Mouse (Mus musculus) neutrophil, adult 59 days (primary cell): Measurements from ENCODE around the gene Gm4559. TPM values are rescaled to one million over a fixed set of nuclear protein-coding genes. Genes with fewer than 3 reads are reported as not detected.

Experiments
- total RNA-seq, 2 experiments: library from RNA; stranded (reverse); gene quantifications; 1 replicate in 1 of 2; 2 replicates in 1 of 2; pipeline ENCODE4 v1.2.4; 2023

The Gm4559 gene
- not detected for total RNA-seq

DNA sequence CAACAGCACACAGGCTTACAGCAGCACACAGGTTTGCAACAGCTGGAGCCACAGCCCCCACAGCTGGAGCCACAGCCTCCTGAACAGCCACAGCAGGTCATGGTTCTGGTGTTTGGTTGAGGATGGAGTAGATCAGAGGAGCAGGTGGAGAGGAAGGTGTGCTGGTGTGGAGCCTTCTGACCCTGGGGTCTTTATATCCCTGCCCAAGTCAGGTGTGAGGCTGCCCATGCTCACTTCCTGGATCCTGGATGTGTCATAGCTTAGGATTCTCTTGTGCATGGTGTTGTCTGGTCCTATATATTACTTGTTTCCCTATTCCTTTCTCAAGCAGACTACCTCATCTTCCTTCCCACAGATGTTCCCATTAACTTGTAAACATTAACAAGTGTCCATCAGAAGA is at the start of gene Gm4559:
Gene Gm4559 (minus strand): TSS at position 101 of the 400 bp plus-strand sequence.

DNA sequence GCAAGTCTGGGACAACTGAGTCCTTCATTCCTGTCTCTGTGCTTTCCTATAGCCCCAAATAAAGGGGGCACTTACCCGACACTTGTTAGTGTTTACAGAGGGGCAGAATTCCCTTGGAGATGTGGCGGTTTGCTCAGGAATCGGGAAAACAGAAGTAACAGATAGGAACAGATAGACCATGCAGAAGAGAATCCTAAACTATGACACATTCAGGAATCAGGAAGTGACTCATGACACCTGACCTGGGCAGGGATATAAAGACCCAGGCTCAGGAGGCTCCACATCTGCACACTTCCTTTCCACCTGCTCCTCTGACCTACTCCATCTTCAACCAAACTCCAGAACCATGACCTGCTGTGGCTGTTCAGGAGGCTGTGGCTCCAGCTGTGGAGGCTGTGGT is 29.1 kb upstream of the Gm4559 start, which contains the start of gene Krtap5-4:
Gene Krtap5-4 (plus strand): TSS at position 301 of the 400 bp plus-strand sequence.

DNA sequence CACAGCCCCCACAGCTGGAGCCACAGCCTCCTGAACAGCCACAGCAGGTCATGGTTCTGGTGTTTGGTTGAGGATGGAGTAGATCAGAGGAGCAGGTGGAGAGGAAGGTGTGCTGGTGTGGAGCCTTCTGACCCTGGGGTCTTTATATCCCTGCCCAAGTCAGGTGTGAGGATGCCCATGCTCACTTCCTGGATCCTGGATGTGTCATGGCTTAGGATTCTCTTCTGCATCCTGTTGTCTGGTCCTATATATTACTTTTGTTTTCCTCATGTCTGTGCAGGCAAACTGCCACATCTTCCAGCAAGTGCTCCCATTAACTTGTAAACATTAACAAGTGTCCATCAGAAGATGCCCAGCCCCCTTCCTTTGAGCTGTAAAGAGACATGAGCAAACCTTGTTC is 22.9 kb upstream of the Gm4559 start, which contains the start of gene Krtap5-1:
Gene Krtap5-1 (minus strand): TSS at position 101 of the 400 bp plus-strand sequence.

DNA sequence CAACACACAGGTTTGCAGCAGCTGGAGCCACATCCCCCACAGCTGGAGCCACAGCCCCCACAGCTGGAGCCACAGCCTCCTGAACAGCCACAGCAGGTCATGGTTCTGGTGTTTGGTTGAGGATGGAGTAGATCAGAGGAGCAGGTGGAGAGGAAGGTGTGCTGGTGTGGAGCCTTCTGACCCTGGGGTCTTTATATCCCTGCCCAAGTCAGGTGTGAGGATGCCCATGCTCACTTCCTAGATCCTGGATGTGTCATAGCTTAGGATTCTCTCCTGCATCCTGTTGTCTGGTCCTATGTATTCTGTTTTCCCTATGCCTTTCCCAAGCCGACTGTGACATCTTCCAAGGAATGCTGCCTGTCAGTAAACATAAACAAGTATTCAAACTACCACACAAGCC is 15.9 kb downstream of the Gm4559 start, which contains the start of gene Gm2431:
Gene Gm2431 (minus strand): TSS at position 101 of the 400 bp plus-strand sequence.

DNA sequence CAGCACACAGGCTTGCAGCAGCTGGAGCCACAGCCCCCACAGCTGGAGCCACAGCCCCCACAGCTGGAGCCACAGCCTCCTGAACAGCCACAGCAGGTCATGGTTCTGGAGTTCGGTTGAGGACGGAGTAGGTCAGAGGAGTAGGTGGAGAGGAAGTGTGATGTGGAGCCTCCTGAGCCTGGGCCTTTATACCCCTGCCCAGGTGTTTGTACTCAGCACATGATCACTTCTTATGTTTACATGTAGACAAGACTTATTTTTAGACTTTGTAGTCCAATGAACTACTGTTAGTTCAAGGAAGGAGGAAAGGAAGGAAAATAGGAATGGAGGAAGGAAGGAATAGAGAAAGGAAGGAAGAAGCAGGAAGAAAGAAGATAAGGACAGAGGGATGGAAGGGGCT is 33.2 kb downstream of the Gm4559 start, which contains the start of gene Gm40460:
Gene Gm40460 (minus strand): TSS at position 101 of the 400 bp plus-strand sequence.

DNA sequence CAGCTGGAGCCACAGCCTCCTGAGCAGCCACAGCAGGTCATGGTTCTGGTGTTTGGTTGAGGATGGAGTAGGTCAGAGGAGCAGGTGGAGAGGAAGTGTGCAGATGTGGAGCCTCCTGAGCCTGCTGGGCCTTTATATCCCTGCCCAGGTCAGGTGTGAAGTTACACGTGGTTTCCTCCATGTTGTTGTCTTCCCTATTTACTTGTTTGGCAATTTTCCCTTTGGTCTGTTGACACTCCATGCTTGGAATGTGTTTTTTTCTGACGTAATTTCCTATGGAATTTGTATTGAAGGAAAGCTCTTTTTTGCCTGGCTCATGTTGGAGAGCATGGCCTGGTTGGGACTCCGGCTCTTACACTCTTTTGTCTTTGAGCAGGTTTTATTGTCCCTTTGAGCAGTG is 44.3 kb downstream of the Gm4559 start, which contains the start of gene Krtap5-5:
Gene Krtap5-5 (minus strand): TSS at position 101 of the 400 bp plus-strand sequence.

Other genes starting within 250 kb of the Gm4559 start
- 10 to 100 TPM; 26.4 to 33.0 TPM for gene Mob2, start 213.3 kb downstream of the Gm4559 start, total RNA-seq
- 1 to 10 TPM; 1.2 to 1.9 TPM for gene Dusp8, start 178.5 kb downstream of the Gm4559 start, total RNA-seq
- gene Gm45618, start 153.6 kb downstream of the Gm4559 start, total RNA-seq = not detected
- gene Gm39115, start 138.3 kb downstream of the Gm4559 start, total RNA-seq = not detected
- gene Gm45337, start 129.8 kb downstream of the Gm4559 start, total RNA-seq = not detected
- not detected for gene Gm29735, start 117.2 kb downstream of the Gm4559 start, total RNA-seq
- not detected for gene Gm4553, start 108.6 kb downstream of the Gm4559 start, total RNA-seq
- gene Krtap5-2, start 98.4 kb downstream of the Gm4559 start, total RNA-seq = not detected
- gene Gm10153, start 84.0 kb downstream of the Gm4559 start, total RNA-seq = not detected
- gene Krtap5-3, start 73.0 kb downstream of the Gm4559 start, total RNA-seq = not detected
- not detected for gene Gm7579, start 62.5 kb downstream of the Gm4559 start, total RNA-seq
- not detected for gene Krtap5-5, start 44.4 kb downstream of the Gm4559 start, total RNA-seq
- gene Gm40460, start 33.3 kb downstream of the Gm4559 start, total RNA-seq = not detected
- not detected for gene Gm2431, start 16.0 kb downstream of the Gm4559 start, total RNA-seq
- gene Krtap5-1, start 22.8 kb upstream of the Gm4559 start, total RNA-seq = not detected
- not detected for gene Krtap5-4, start 29.2 kb upstream of the Gm4559 start, total RNA-seq
- 10 to 100 TPM; 14.0 to 19.7 TPM for gene Ifitm10, start 99.4 kb upstream of the Gm4559 start, total RNA-seq
- 1 to 10 TPM in 1 of 2 experiments, not detected in 1; 3.4 TPM for gene Gm49369, start 108.3 kb upstream of the Gm4559 start, total RNA-seq
- 100 to 1,000 TPM; 803 to 876 TPM for gene Ctsd, start 113.7 kb upstream of the Gm4559 start, total RNA-seq
- 1 to 10 TPM; 3.9 to 4.9 TPM for gene Syt8, start 160.5 kb upstream of the Gm4559 start, total RNA-seq
- 1 to 10 TPM; 6.5 to 8.8 TPM for gene Tnni2, start 167.4 kb upstream of the Gm4559 start, total RNA-seq
- 1,000 to 10,000 TPM; 1,439 to 1,614 TPM for gene Lsp1, start 186.4 kb upstream of the Gm4559 start, total RNA-seq
- 10 to 100 TPM; 19.7 to 29.8 TPM for gene Tnnt3, start 224.5 kb upstream of the Gm4559 start, total RNA-seq